Mouse (Mus musculus): ENCODE measurements around the gene Dynlt1f. TPM values are rescaled to one million over a fixed set of nuclear protein-coding genes. Genes with fewer than 3 reads are reported as not detected.
"Not testable (repeated sequence)": the region's sequence is repeated elsewhere in the genome, so short reads cannot be mapped to it uniquely, and the experiment has no call there.

Dynlt1f gene
- polyA plus RNA-seq, 1 experiment from 2014 or later = 308 TPM

- H3K4me1 ChIP-seq (ENCODE audit: control insufficient read depth, insufficient read depth, low read length); H3K4me3 ChIP-seq (ENCODE audit: low read depth, low read length); ATAC-seq (ENCODE audit: low FRiP score); H3K9ac ChIP-seq (ENCODE audit: low read length); H3K27ac ChIP-seq (ENCODE audit: low read depth, low read length); H3K36me3 ChIP-seq (ENCODE audit: control insufficient read depth, insufficient read depth, low read length); H3K27me3 ChIP-seq (ENCODE audit: control insufficient read depth, insufficient read depth, low read length); H3K9me3 ChIP-seq (ENCODE audit: control insufficient read depth, low read length); H3K4me2 ChIP-seq: not testable (repeated sequence)
- 87% methylated on average over 6 of the region's 7 CpGs for WGBS
- peak; percentile 6 for DNase-seq (ENCODE audit: low spot score, missing footprints)
Observed at GRCm38 (mm10) chr17:6650904-6651565, 4.7 kb downstream of the Dynlt1f start.

- not testable (repeated sequence) for DNase-seq (ENCODE audit: low spot score, missing footprints); H3K4me1 ChIP-seq (ENCODE audit: control insufficient read depth, insufficient read depth, low read length); H3K4me3 ChIP-seq (ENCODE audit: low read depth, low read length); ATAC-seq (ENCODE audit: low FRiP score); H3K9ac ChIP-seq (ENCODE audit: low read length); H3K4me2 ChIP-seq; H3K27ac ChIP-seq (ENCODE audit: low read depth, low read length); H3K36me3 ChIP-seq (ENCODE audit: control insufficient read depth, insufficient read depth, low read length); H3K27me3 ChIP-seq (ENCODE audit: control insufficient read depth, insufficient read depth, low read length); H3K9me3 ChIP-seq (ENCODE audit: control insufficient read depth, low read length)
- 98% methylated on average over 3 of the region's 3 CpGs for WGBS
Observed at GRCm38 (mm10) chr17:6647452-6647851, 8.2 kb downstream of the Dynlt1f start.

GRCm38 (mm10) chr17:6646841-6647240 is 8.9 kb downstream of the Dynlt1f start:
- not testable (repeated sequence) for H3K27me3 ChIP-seq (ENCODE audit: control insufficient read depth, insufficient read depth, low read length); H3K36me3 ChIP-seq (ENCODE audit: control insufficient read depth, insufficient read depth, low read length); ATAC-seq (ENCODE audit: low FRiP score); H3K4me1 ChIP-seq (ENCODE audit: control insufficient read depth, insufficient read depth, low read length); H3K9me3 ChIP-seq (ENCODE audit: control insufficient read depth, low read length); DNase-seq (ENCODE audit: low spot score, missing footprints); H3K27ac ChIP-seq (ENCODE audit: low read depth, low read length); H3K9ac ChIP-seq (ENCODE audit: low read length); H3K4me2 ChIP-seq; H3K4me3 ChIP-seq (ENCODE audit: low read depth, low read length)
- 90% methylated on average over 8 of the region's 8 CpGs for WGBS

- H3K9ac ChIP-seq (ENCODE audit: low read length); H3K27ac ChIP-seq (ENCODE audit: low read depth, low read length); H3K9me3 ChIP-seq (ENCODE audit: control insufficient read depth, low read length); H3K36me3 ChIP-seq (ENCODE audit: control insufficient read depth, insufficient read depth, low read length); DNase-seq (ENCODE audit: low spot score, missing footprints); H3K4me2 ChIP-seq; H3K4me3 ChIP-seq (ENCODE audit: low read depth, low read length); H3K27me3 ChIP-seq (ENCODE audit: control insufficient read depth, insufficient read depth, low read length); ATAC-seq (ENCODE audit: low FRiP score); H3K4me1 ChIP-seq (ENCODE audit: control insufficient read depth, insufficient read depth, low read length): not testable (repeated sequence)
- 90% methylated on average over 3 of the region's 4 CpGs for WGBS
Observed at GRCm38 (mm10) chr17:6645668-6646067, 10.0 kb downstream of the Dynlt1f start.

- not testable (repeated sequence) for ATAC-seq (ENCODE audit: low FRiP score); H3K4me1 ChIP-seq (ENCODE audit: control insufficient read depth, insufficient read depth, low read length); H3K9me3 ChIP-seq (ENCODE audit: control insufficient read depth, low read length); H3K9ac ChIP-seq (ENCODE audit: low read length); H3K4me2 ChIP-seq; H3K4me3 ChIP-seq (ENCODE audit: low read depth, low read length); DNase-seq (ENCODE audit: low spot score, missing footprints); H3K27me3 ChIP-seq (ENCODE audit: control insufficient read depth, insufficient read depth, low read length); H3K27ac ChIP-seq (ENCODE audit: low read depth, low read length); H3K36me3 ChIP-seq (ENCODE audit: control insufficient read depth, insufficient read depth, low read length)
- 91% methylated on average over 4 of the region's 4 CpGs for WGBS
Observed at GRCm38 (mm10) chr17:6644673-6645072, 11.0 kb downstream of the Dynlt1f start.

- H3K4me2 ChIP-seq; H3K9ac ChIP-seq (ENCODE audit: low read length); H3K4me3 ChIP-seq (ENCODE audit: low read depth, low read length); H3K27me3 ChIP-seq (ENCODE audit: control insufficient read depth, insufficient read depth, low read length); H3K9me3 ChIP-seq (ENCODE audit: control insufficient read depth, low read length); H3K36me3 ChIP-seq (ENCODE audit: control insufficient read depth, insufficient read depth, low read length); ATAC-seq (ENCODE audit: low FRiP score); DNase-seq (ENCODE audit: low spot score, missing footprints); H3K4me1 ChIP-seq (ENCODE audit: control insufficient read depth, insufficient read depth, low read length); H3K27ac ChIP-seq (ENCODE audit: low read depth, low read length): not testable (repeated sequence)
- WGBS = 97% methylated on average over 7 of the region's 9 CpGs
Observed at GRCm38 (mm10) chr17:6644210-6644609, 11.5 kb downstream of the Dynlt1f start.

GRCm38 (mm10) chr17:6640771-6641429 is 14.8 kb downstream of the Dynlt1f start:
- WGBS = 90% methylated on average over 14 of the region's 14 CpGs
- not testable (repeated sequence) for H3K9me3 ChIP-seq (ENCODE audit: control insufficient read depth, low read length); H3K4me2 ChIP-seq; H3K4me3 ChIP-seq (ENCODE audit: low read depth, low read length); H3K36me3 ChIP-seq (ENCODE audit: control insufficient read depth, insufficient read depth, low read length); DNase-seq (ENCODE audit: low spot score, missing footprints); ATAC-seq (ENCODE audit: low FRiP score); H3K27ac ChIP-seq (ENCODE audit: low read depth, low read length); H3K27me3 ChIP-seq (ENCODE audit: control insufficient read depth, insufficient read depth, low read length); H3K4me1 ChIP-seq (ENCODE audit: control insufficient read depth, insufficient read depth, low read length); H3K9ac ChIP-seq (ENCODE audit: low read length)

- H3K27me3 ChIP-seq (ENCODE audit: control insufficient read depth, insufficient read depth, low read length); H3K4me1 ChIP-seq (ENCODE audit: control insufficient read depth, insufficient read depth, low read length); H3K9me3 ChIP-seq (ENCODE audit: control insufficient read depth, low read length); ATAC-seq (ENCODE audit: low FRiP score); DNase-seq (ENCODE audit: low spot score, missing footprints); H3K36me3 ChIP-seq (ENCODE audit: control insufficient read depth, insufficient read depth, low read length); H3K27ac ChIP-seq (ENCODE audit: low read depth, low read length); H3K9ac ChIP-seq (ENCODE audit: low read length); H3K4me3 ChIP-seq (ENCODE audit: low read depth, low read length); H3K4me2 ChIP-seq: not testable (repeated sequence)
- 89% methylated on average over 9 of the region's 10 CpGs for WGBS
Observed at GRCm38 (mm10) chr17:6640044-6640637, 15.6 kb downstream of the Dynlt1f start.

- not testable (repeated sequence) for H3K4me3 ChIP-seq (ENCODE audit: low read depth, low read length); H3K4me2 ChIP-seq; DNase-seq (ENCODE audit: low spot score, missing footprints); H3K4me1 ChIP-seq (ENCODE audit: control insufficient read depth, insufficient read depth, low read length); H3K27ac ChIP-seq (ENCODE audit: low read depth, low read length); H3K9me3 ChIP-seq (ENCODE audit: control insufficient read depth, low read length); ATAC-seq (ENCODE audit: low FRiP score); H3K36me3 ChIP-seq (ENCODE audit: control insufficient read depth, insufficient read depth, low read length); H3K27me3 ChIP-seq (ENCODE audit: control insufficient read depth, insufficient read depth, low read length); H3K9ac ChIP-seq (ENCODE audit: low read length)
- WGBS = 94% methylated on average over 15 of the region's 21 CpGs
Observed at GRCm38 (mm10) chr17:6639486-6639885, 16.2 kb downstream of the Dynlt1f start.

Data from midbrain, embryonic 11.5 days (tissue).